Mouse (Mus musculus): ENCODE measurements around the gene Wdr95. TPM values are rescaled to one million over a fixed set of nuclear protein-coding genes. Genes with fewer than 3 reads are reported as not detected.
A peak's percentile ranks its signal among the peaks of the same experiment; 100 is the strongest.

Wdr95 gene
- polyA plus RNA-seq, 3 experiments from 2014 or later, result 3.0 TPM; not detected in 2

DNA sequence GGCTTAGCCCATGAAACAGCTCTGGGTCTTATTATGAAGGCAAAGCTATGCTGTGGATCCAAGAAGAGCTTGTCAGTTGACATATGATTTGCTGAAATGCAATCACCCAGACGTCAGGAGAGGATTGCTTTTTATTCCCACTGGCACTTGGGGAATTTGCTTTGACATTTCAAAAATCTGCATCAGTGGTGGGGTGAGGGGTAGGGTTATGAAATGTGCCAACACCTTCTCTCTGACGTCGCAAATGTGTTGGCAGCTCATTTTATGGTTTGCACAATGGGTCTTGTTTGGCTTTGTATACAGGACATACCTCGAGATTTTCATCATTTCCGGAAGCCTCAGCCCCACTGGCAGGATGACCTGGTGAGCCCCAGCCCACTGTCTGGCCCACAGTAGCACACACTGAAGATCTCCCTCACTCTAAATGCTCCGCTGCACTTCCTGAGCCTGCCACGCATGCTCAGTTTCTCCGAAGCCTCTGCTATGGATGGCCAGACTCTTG is 55.7 kb downstream of the Wdr95 start:
- no peak for ATAC-seq

DNA sequence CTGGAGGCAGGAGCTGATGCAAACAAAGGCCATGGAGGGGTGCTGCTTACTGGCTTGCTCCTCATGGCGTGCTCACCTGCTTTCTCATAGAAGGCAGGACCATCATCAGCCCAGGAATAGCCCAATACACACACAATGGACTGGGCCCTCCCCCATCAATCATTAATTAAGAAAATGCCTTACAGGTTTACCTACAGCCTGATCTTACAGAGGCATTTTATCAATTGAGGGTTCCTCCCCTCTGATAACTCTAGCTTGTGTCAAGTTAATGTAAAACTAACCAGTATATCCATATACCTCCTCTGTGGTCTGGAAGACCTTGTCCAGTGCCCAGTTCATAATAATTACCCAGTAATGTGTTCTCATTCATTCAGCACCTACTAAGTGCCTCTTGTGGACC is 56.8 kb downstream of the Wdr95 start:
- ATAC-seq, result no peak

DNA sequence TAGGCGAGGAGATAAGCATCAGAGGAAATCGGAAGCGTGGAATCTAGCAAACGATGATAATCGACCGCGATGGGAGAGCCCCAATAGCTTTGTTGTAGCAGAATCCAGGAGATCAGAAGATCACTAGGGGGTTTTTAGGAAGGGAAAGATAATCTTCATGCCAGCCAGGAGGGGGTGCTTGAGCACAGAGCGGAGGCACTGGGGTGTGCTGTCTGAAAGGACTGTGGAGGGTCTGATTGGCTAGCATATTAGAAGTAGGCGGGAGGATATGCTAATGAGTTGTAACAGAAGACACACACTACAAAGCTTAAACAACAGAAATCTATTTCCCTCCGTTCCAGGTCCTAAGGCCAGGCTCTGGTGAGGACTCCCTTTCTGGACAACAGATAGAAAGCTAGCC is 57.4 kb downstream of the Wdr95 start:
- peak; percentile 72 for ATAC-seq

- peak; percentile 53 for ATAC-seq
These were observed 58.9 kb downstream of the Wdr95 start for GRCm38 (mm10) chr5:149587327-149587895.

- ATAC-seq, result no peak
These were observed 60.5 kb downstream of the Wdr95 start for GRCm38 (mm10) chr5:149588814-149589534.

GRCm38 (mm10) chr5:149589932-149590331 is 61.5 kb downstream of the Wdr95 start:
- no peak for ATAC-seq

DNA sequence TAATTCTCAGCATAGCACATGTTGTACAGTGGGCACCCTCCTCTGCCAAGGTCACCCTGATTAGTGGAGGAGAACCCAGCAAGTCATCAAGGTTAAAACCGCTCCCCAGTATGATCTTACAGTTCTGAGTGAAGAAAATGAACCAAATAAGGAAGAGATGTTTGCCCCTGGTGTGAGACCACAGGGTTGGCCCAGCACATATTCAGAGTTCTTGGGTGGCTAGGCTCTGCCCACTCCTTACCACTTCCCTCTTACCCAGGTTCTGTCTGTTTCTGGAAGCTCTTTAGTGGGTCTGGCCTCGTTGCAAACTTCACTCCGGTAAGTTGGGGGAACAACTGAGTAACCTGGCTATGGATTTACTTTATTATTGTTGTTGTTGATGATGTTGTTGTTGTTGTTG is 65.7 kb downstream of the Wdr95 start:
- ATAC-seq, result no peak

- no peak for ATAC-seq
These were observed 68.9 kb downstream of the Wdr95 start for GRCm38 (mm10) chr5:149597351-149597750.

DNA sequence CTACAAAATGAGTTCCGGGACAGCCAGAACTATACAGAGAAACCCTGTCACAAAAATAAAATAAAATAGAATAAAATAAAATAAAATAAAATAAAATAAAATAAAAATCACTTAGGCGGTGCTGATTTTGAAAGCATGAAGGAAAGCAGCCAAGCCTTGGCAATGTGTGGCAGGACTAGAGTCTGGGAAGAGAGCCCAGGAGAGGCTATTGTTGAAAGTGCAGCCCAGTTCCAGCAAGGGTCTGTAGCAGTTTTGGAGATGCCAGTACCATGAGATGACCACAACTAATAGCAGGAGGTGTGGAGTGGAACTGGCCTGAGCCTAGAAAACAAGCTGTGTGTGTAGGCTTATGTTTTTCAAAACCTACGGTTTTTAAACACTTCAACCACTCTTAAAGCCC is 73.5 kb downstream of the Wdr95 start:
- no peak for ATAC-seq

- no peak for ATAC-seq
These were observed 74.8 kb downstream of the Wdr95 start for GRCm38 (mm10) chr5:149603241-149603640.

DNA sequence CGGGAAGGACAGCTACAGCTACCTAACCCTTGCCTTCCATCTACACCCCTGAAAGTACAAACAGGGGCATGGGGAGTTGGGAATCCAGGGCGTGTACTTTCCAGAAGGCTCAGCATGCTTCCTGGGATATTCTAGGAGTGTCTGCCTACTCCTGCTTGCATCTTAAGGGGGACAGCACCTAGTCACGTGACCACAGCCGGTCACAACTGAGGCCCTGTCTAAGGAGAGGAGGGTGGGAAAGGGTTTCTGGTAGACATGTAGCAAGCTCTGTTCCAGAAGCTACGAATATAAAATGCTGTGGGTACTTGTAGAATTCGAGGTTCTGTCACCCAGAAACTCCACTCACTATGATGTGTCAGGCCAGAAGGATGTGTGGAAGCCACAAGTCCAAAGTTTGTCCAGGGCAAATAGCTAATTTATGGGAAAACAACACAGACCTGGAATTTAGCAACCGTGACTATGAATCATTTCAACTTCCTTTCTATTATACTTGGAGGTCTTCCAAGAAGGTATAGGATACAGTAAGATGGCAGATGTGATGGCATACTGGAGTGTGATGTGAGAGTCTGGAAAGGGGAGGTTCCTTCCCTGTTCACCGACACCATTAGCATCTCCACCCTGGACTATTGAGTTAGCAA is 78.7 kb downstream of the Wdr95 start:
- ATAC-seq, result no peak

DNA sequence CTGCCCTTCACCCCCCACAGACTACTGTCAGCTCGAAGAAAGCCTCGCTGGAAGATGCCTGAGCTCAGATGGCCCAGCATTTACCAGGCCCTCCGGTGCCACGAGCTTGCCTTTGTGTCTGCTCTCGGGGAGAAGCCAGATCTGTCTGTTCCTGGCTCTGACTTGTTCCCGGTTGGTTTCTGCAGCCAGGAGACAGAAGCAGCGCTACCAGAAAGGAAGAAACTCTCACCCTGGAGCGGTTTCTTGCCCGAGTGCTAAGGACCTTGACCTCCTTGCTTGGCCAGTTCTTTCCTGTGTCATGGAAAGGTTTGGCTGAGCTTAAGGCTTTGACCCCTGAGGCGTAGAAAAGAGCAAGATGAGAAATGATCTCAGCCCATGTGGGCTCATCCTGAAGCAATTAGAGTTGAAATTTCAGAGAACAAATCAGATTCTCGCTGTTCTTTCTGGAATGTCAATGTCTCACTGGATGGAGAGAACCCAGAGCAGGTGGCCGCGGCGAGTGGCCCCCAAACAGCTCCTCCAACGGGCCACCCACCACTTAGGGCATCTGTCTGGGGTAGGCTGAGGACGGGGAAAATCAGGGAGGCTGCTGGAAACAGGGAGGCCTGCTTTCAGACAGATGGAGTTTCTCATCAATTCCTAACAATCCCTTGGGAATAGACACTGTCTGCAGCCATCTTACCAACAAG is 83.1 kb downstream of the Wdr95 start:
- no peak for ATAC-seq

GRCm38 (mm10) chr5:149612165-149612518 is 83.7 kb downstream of the Wdr95 start:
- no peak for ATAC-seq

DNA sequence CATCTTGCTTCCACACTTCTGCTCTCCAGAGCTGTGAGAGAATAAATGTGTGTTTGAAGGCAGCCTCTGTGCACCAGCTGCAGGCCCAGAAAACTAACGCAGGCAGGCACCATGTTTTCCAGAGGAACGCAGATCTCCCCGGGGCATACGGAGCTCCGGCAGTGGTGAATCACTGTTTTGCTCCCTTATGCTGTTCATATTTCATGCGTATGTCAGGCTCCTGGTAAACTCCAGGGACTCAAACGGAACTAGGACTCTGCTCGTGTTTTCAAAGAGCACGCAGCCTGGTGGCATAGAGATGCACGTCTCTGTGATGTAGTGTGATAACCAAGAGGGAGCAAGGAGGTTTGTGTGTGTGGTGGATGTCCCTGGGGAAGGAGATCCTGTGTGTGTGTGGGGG is 84.3 kb downstream of the Wdr95 start:
- ATAC-seq, result no peak

- ATAC-seq, result no peak
These were observed 87.7 kb downstream of the Wdr95 start for GRCm38 (mm10) chr5:149616138-149616537.

DNA sequence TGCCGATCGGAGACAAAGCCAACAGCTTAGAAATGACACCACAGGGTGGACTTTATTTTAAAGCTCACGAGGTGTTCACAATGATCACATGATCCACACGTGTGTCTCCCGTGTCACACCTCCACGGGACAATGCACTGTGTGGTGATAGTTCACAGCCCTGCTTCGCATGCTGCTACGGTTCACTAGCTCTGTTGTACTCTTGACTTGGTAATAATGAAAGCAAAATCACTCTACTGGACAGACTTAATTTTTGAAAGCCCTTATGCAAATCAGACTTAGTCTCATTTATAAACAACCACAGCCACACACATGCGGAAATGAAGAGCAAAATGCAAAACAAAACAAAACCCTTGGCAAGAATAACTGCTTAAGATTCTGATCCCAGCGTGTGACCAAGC is 88.3 kb downstream of the Wdr95 start:
- no peak for ATAC-seq

GRCm38 (mm10) chr5:149617776-149618425 is 89.4 kb downstream of the Wdr95 start:
- ATAC-seq, result no peak

GRCm38 (mm10) chr5:149622152-149622551 is 93.7 kb downstream of the Wdr95 start:
- ATAC-seq, result no peak

DNA sequence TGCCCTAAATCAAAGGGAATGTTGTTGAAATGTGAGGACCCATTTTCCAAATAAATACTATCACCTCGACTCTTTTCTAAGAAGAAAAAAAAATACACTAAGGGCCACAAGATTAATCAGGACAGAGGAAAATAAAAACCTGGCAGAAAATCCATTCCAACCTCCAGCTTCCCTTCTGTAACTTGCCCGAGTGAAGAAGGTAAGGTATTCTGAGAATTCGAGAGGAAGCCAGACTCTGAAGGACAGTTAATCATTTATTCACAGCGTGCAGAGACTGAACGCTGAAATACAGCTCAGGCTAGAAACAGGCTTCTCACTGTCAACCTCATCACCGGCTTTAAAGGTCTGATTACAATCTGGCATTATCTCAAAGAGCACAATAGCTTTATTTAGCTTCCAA is 94.2 kb downstream of the Wdr95 start:
- no peak for ATAC-seq

DNA sequence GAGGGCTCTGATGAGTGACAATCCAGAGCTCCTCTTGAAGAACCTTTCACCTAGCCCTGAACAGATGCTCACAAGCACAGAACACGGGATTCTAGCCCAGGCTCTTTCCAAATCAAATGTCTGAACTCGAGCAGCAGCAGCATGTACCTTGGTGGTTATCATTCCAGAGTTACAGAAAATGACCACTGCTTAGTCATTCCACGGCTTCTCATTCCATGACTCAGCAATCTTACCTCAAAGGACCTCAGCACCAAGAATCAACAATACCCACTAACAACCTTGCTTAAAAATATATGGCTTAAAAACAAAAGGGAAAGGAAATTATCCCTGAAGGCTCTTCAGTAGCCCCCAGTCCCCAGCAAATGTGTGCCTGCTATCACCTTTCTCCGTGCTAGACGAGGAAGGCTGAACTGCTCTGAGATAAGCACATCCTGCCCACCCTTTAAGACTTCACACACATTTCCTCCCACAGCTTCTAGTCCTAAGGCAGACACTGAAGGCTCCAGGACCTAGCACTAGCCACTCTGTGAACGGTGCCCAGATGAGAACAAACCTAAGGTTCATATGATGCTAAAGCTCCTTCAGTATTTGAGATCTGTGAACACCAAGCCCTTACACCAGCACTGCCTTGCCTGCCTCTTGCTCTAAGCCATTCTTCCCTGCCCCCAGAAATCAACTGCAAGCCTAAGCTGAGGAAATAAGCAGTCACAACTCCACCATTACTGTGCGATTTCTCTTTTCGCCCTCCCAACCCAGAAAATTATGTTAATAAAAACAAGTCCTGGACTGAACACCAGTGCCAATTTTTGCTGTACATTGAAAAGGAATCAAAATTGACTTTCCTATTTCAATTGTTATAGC is 95.6 kb downstream of the Wdr95 start:
- no peak for ATAC-seq

- ATAC-seq, result no peak
These were observed 97.1 kb downstream of the Wdr95 start for GRCm38 (mm10) chr5:149625547-149625946.

All from inflammation-experienced regulatory T-cells, adult 6 months (primary cell).